Mouse (Mus musculus): ENCODE measurements around the gene Inpp4a. TPM values are rescaled to one million over a fixed set of nuclear protein-coding genes. Genes with fewer than 3 reads are reported as not detected.

Gene Inpp4a
- total RNA-seq, 2 experiments from 2014 or later = 149 to 156 TPM

- no peak for DNase-seq (ENCODE audit: extremely low spot score in 1 of 2, low spot score in 1 of 2)
These were observed 18.9 kb downstream of the Inpp4a start for GRCm38 (mm10) chr1:37318558-37318957.

GRCm38 (mm10) chr1:37322690-37323089, 23.0 kb downstream of the Inpp4a start:
- DNase-seq (ENCODE audit: extremely low spot score in 1 of 2, low spot score in 1 of 2) = no peak

GRCm38 (mm10) chr1:37323208-37323607, 23.5 kb downstream of the Inpp4a start:
- DNase-seq (ENCODE audit: extremely low spot score in 1 of 2, low spot score in 1 of 2) = no peak

GRCm38 (mm10) chr1:37324569-37324968, 24.9 kb downstream of the Inpp4a start:
- no peak for DNase-seq (ENCODE audit: extremely low spot score in 1 of 2, low spot score in 1 of 2)

GRCm38 (mm10) chr1:37327311-37327710, 27.6 kb downstream of the Inpp4a start:
- DNase-seq (ENCODE audit: extremely low spot score in 1 of 2, low spot score in 1 of 2) = no peak

GRCm38 (mm10) chr1:37329132-37329531, 29.5 kb downstream of the Inpp4a start:
- no peak for DNase-seq (ENCODE audit: extremely low spot score in 1 of 2, low spot score in 1 of 2)

- no peak for DNase-seq (ENCODE audit: extremely low spot score in 1 of 2, low spot score in 1 of 2)
These were observed 30.2 kb downstream of the Inpp4a start for GRCm38 (mm10) chr1:37329831-37330230.

- DNase-seq (ENCODE audit: extremely low spot score in 1 of 2, low spot score in 1 of 2) = no peak
These were observed 33.1 kb downstream of the Inpp4a start for GRCm38 (mm10) chr1:37332756-37333155.

GRCm38 (mm10) chr1:37333741-37334440, 34.2 kb downstream of the Inpp4a start:
- DNase-seq (ENCODE audit: extremely low spot score in 1 of 2, low spot score in 1 of 2) = no peak

- no peak for DNase-seq (ENCODE audit: extremely low spot score in 1 of 2, low spot score in 1 of 2)
These were observed 36.4 kb downstream of the Inpp4a start for GRCm38 (mm10) chr1:37336022-37336421.

GRCm38 (mm10) chr1:37336794-37337193, 37.1 kb downstream of the Inpp4a start:
- DNase-seq (ENCODE audit: extremely low spot score in 1 of 2, low spot score in 1 of 2) = no peak

- DNase-seq (ENCODE audit: extremely low spot score in 1 of 2, low spot score in 1 of 2) = no peak
These were observed 37.6 kb downstream of the Inpp4a start for GRCm38 (mm10) chr1:37337273-37337672.

- DNase-seq (ENCODE audit: extremely low spot score in 1 of 2, low spot score in 1 of 2) = no peak
These were observed 39.5 kb downstream of the Inpp4a start for GRCm38 (mm10) chr1:37339144-37339543.

- DNase-seq (ENCODE audit: extremely low spot score in 1 of 2, low spot score in 1 of 2) = no peak
These were observed 41.7 kb downstream of the Inpp4a start for GRCm38 (mm10) chr1:37341347-37341746.

- no peak for DNase-seq (ENCODE audit: extremely low spot score in 1 of 2, low spot score in 1 of 2)
These were observed 42.2 kb downstream of the Inpp4a start for GRCm38 (mm10) chr1:37341914-37342313.

- DNase-seq (ENCODE audit: extremely low spot score in 1 of 2, low spot score in 1 of 2) = no peak
These were observed 42.9 kb downstream of the Inpp4a start for GRCm38 (mm10) chr1:37342524-37342923.

- no peak for DNase-seq (ENCODE audit: extremely low spot score in 1 of 2, low spot score in 1 of 2)
These were observed 43.6 kb downstream of the Inpp4a start for GRCm38 (mm10) chr1:37343265-37343664.

GRCm38 (mm10) chr1:37344223-37344916, 44.7 kb downstream of the Inpp4a start:
- no peak for DNase-seq (ENCODE audit: extremely low spot score in 1 of 2, low spot score in 1 of 2)

- DNase-seq (ENCODE audit: extremely low spot score in 1 of 2, low spot score in 1 of 2) = no peak
These were observed 47.9 kb downstream of the Inpp4a start for GRCm38 (mm10) chr1:37347361-37348080.

GRCm38 (mm10) chr1:37350886-37351651, 51.4 kb downstream of the Inpp4a start:
- no peak for DNase-seq (ENCODE audit: extremely low spot score in 1 of 2, low spot score in 1 of 2)

GRCm38 (mm10) chr1:37351961-37352360, 52.3 kb downstream of the Inpp4a start:
- DNase-seq (ENCODE audit: extremely low spot score in 1 of 2, low spot score in 1 of 2) = no peak

All from layer of hippocampus, postnatal 25 days (tissue).